Mouse (Mus musculus): ENCODE measurements at regions not wholly inside any gene's neighbourhood (a gene's known extent, or its start where the extent isn't known, plus 50 kb on each side); places are given as distances from the start of the nearest gene placed in this dataset.

GRCm38 (mm10) chr12:58901931-58902330 is 109.9 kb downstream of the Sec23a start:
- intact Hi-C loops (cut with DNase I; ENCODE audit: low total_unique reads), result no loop called here
- no peak for DNase-seq

GRCm38 (mm10) chr12:58875808-58876207 is 136.0 kb downstream of the Sec23a start:
- DNase-seq, result no peak

GRCm38 (mm10) chr12:58872465-58872864 is 139.4 kb downstream of the Sec23a start:
- DNase-seq, result no peak
- intact Hi-C loops (cut with DNase I; ENCODE audit: low total_unique reads), result no loop called here

More at GRCm38 (mm10) chr12:58875808-58876207, 136.0 kb downstream of the Sec23a start:
- intact Hi-C loops (cut with DNase I; ENCODE audit: low total_unique reads), result no loop called here

- DNase-seq, result no peak
- intact Hi-C loops (cut with DNase I; ENCODE audit: low total_unique reads), result no loop called here
Observed at GRCm38 (mm10) chr12:58856498-58856897, 155.3 kb downstream of the Sec23a start.

- DNase-seq, result no peak
- intact Hi-C loops (cut with DNase I; ENCODE audit: low total_unique reads), result no loop called here
Observed at GRCm38 (mm10) chr12:58851677-58852385, 160.0 kb downstream of the Sec23a start.

GRCm38 (mm10) chr12:58829656-58830055 is 182.2 kb downstream of the Sec23a start:
- intact Hi-C loops (cut with DNase I; ENCODE audit: low total_unique reads), result no loop called here
- DNase-seq, result no peak

- intact Hi-C loops (cut with DNase I; ENCODE audit: low total_unique reads), result no loop called here
- no peak for DNase-seq
Observed at GRCm38 (mm10) chr12:58827864-58828263, 184.0 kb downstream of the Sec23a start.

GRCm38 (mm10) chr12:58825139-58825921 is 186.5 kb downstream of the Sec23a start:
- no peak for DNase-seq
- intact Hi-C loops (cut with DNase I; ENCODE audit: low total_unique reads), result no loop called here

GRCm38 (mm10) chr12:58822971-58823370 is 188.8 kb downstream of the Sec23a start:
- DNase-seq, result no peak
- intact Hi-C loops (cut with DNase I; ENCODE audit: low total_unique reads), result no loop called here

- DNase-seq, result no peak
- intact Hi-C loops (cut with DNase I; ENCODE audit: low total_unique reads), result loop anchor here (10.0 kb wide), 1 partner anchor 979 kb away; no protein-coding TSS in a partner anchor
Observed at GRCm38 (mm10) chr12:58804068-58804467, 207.7 kb downstream of the Sec23a start.

GRCm38 (mm10) chr12:58802410-58802809 is 209.4 kb downstream of the Sec23a start:
- DNase-seq, result peak; percentile 80
- intact Hi-C loops (cut with DNase I; ENCODE audit: low total_unique reads), result loop anchor here (10.0 kb wide), 1 partner anchor 978 kb away; no protein-coding TSS in a partner anchor

Data from gastrocnemius, postnatal 14 days (tissue).